23 mouse cellular contexts compared by ENCODE assay signal in genomic region chr12:80162448-80162847, GRCm38 (mm10). TPM values are rescaled to one million over a fixed set of nuclear protein-coding genes. Genes with fewer than 3 reads are reported as not detected.
DNase-seq lines count a peak whose midpoint lies in the region; ATAC-seq and TF ChIP-seq lines count a peak whose summit lies in the region.
"Had no signal": no experiment of that assay in that cellular context is flagged by ENCODE, and none has a peak within 500 bp of the region (broad histone marks: within the 10 kb centered on the region; RNA-seq: fewer than 3 reads in every experiment).

No protein-coding gene starts in this region.

- no peaks in the 10 kb centered on the region for H3K36me3 ChIP-seq in kidney, adult 2 months (ENCODE audit: control insufficient read depth, insufficient read depth, low read length)
- H3K36me3 ChIP-seq in lung, postnatal 0 days (ENCODE audit: insufficient read depth, low read length), result peaks cover 10% of the 10 kb centered on the region; the same call in 1 of the 2 replicates
- no peaks in the 10 kb centered on the region for H3K36me3 ChIP-seq in stomach, postnatal 0 days (ENCODE audit: control insufficient read depth, insufficient read depth, low read length)
- H3K36me3 ChIP-seq: G1E; midbrain, embryonic 13.5 days had no signal

- no peak for TF ChIP-seq POLR2A in cerebellum, adult 2 months (IDR thresholded peaks at IDR 0.05; ENCODE audit: borderline replicate concordance, insufficient read depth, low read length)
- TF ChIP-seq POLR2A in kidney, adult 2 months (IDR thresholded peaks at IDR 0.05; ENCODE audit: low read depth, low read length), result no peak

- H3K4me3 ChIP-seq in cerebellum, adult 2 months (replicated peaks; ENCODE audit: insufficient read depth, low read depth, low read length), result no peak overlapping the region
- H3K4me3 ChIP-seq in kidney, adult 2 months (ENCODE audit: insufficient read depth, low read depth, low read length), result no peak overlapping the region
- H3K4me3 ChIP-seq in lung, postnatal 0 days (ENCODE audit: low read depth, low read length), result no peak overlapping the region
- H3K4me3 ChIP-seq in stomach, postnatal 0 days (ENCODE audit: low read depth, low read length), result no peak overlapping the region
- H3K4me3 ChIP-seq: heart, embryonic 10.5 days; limb, embryonic 15.5 days; megakaryocyte, embryonic 14.5 days; midbrain, embryonic 13.5 days; neural tube, embryonic 12.5 days had no signal

- DNase-seq in cerebellum, adult 2 months, result no peak
- DNase-seq in cerebellum, postnatal 25 days, result no peak
- DNase-seq in kidney, adult 2 months, result no peak
- DNase-seq in kidney, postnatal 10 days, result no peak
- DNase-seq in lung, postnatal 0 days (ENCODE audit: low spot score), result no peak
- no peak for DNase-seq in lung, adult 18-20 months
- no peak for DNase-seq in stomach, postnatal 0 days (ENCODE audit: low spot score)
- DNase-seq in thymus, postnatal 0 days (ENCODE audit: low spot score), result no peak
- DNase-seq: adrenal gland, postnatal 25 days; cerebellum, adult 9-11 months; kidney, adult 11 months; kidney, postnatal 14 days; left cerebral cortex, postnatal 4 days; lung, postnatal 14 days; right cerebral cortex, postnatal 14 days; thymus, postnatal 14 days had no signal

- TF ChIP-seq EP300 in lung, postnatal 0 days (IDR thresholded peaks at IDR 0.05), result no peak
- TF ChIP-seq EP300 in stomach, postnatal 0 days (optimal IDR thresholded peaks at IDR 0.05), result no peak

- H3K4me2 ChIP-seq in lung, postnatal 0 days (replicated peaks; ENCODE audit: low read depth, low read length), result no peak overlapping the region
- no peak overlapping the region for H3K4me2 ChIP-seq in stomach, postnatal 0 days (replicated peaks; ENCODE audit: low read depth)
- H3K4me2 ChIP-seq: limb, embryonic 15.5 days; midbrain, embryonic 13.5 days; neural tube, embryonic 12.5 days had no signal

- no peaks in the 10 kb centered on the region for H3K4me1 ChIP-seq in cerebellum, adult 2 months (ENCODE audit: control insufficient read depth, insufficient read depth, low read length)
- H3K4me1 ChIP-seq in kidney, adult 2 months (ENCODE audit: control insufficient read depth, insufficient read depth, low read length), result no peaks in the 10 kb centered on the region
- H3K4me1 ChIP-seq in lung, postnatal 0 days (ENCODE audit: insufficient read depth, low read depth, low read length), result no peaks in the 10 kb centered on the region
- H3K4me1 ChIP-seq in stomach, postnatal 0 days (replicated peaks; ENCODE audit: control insufficient read depth, insufficient read depth), result no peaks in the 10 kb centered on the region
- H3K4me1 ChIP-seq: heart, embryonic 10.5 days; neural tube, embryonic 12.5 days had no signal

- H3K27ac ChIP-seq in cerebellum, adult 2 months (ENCODE audit: insufficient read depth, low read length), result no peak overlapping the region
- no peak overlapping the region for H3K27ac ChIP-seq in kidney, adult 2 months (ENCODE audit: insufficient read depth, low read depth, low read length)
- H3K27ac ChIP-seq in lung, postnatal 0 days (ENCODE audit: low read length), result no peak overlapping the region
- H3K27ac ChIP-seq in stomach, postnatal 0 days (replicated peaks), result no peak overlapping the region
- H3K27ac ChIP-seq: heart, embryonic 10.5 days; limb, embryonic 15.5 days; midbrain, embryonic 13.5 days; neural tube, embryonic 12.5 days had no signal

- ATAC-seq in lung, postnatal 0 days, result no peak
- no peak for ATAC-seq in stomach, postnatal 0 days (ENCODE audit: low FRiP score, low TSS enrichment)
- ATAC-seq: hindbrain, embryonic 16.5 days; midbrain, embryonic 13.5 days had no signal

- no peak overlapping the region for H3K9ac ChIP-seq in lung, postnatal 0 days (replicated peaks; ENCODE audit: low read depth)
- H3K9ac ChIP-seq in stomach, postnatal 0 days (ENCODE audit: low read length), result no peak overlapping the region
- H3K9ac ChIP-seq: limb, embryonic 15.5 days; midbrain, embryonic 13.5 days; neural tube, embryonic 12.5 days had no signal

- no peaks in the 10 kb centered on the region for H3K27me3 ChIP-seq in cerebellum, adult 2 months (ENCODE audit: control insufficient read depth, insufficient read depth, low read length)
- H3K27me3 ChIP-seq in kidney, adult 2 months (replicated peaks; ENCODE audit: control insufficient read depth, insufficient read depth, low read length), result no peaks in the 10 kb centered on the region
- H3K27me3 ChIP-seq in lung, postnatal 0 days (replicated peaks; ENCODE audit: insufficient read depth, low read length), result no peaks in the 10 kb centered on the region
- no peaks in the 10 kb centered on the region for H3K27me3 ChIP-seq in stomach, postnatal 0 days (ENCODE audit: control insufficient read depth, insufficient read depth, low read length)
- H3K27me3 ChIP-seq: limb, embryonic 15.5 days; megakaryocyte, embryonic 14.5 days; midbrain, embryonic 13.5 days; neural tube, embryonic 12.5 days had no signal

- peak; percentile 9; the same call in 1 of the 2 replicates for TF ChIP-seq CTCF in cerebellum, adult 2 months (IDR thresholded peaks at IDR 0.05; ENCODE audit: borderline replicate concordance, insufficient read depth, low read depth, low read length)
- TF ChIP-seq CTCF in kidney, adult 2 months (conservative IDR thresholded peaks at IDR 0.05; ENCODE audit: insufficient read depth, insufficient read length, low read depth, low read length), result 0 out of 2 replicates have a peak, but pooled peaks have one; percentile 19
- peak; percentile 43 for TF ChIP-seq CTCF in lung, postnatal 0 days (IDR thresholded peaks at IDR 0.05)
- TF ChIP-seq CTCF in stomach, postnatal 0 days (IDR thresholded peaks at IDR 0.05; ENCODE audit: low read depth), result peak; percentile 43

- 73% methylated on average over 3 of the region's 3 CpGs for WGBS in cerebellum, adult 2 months
- 88% methylated on average over 3 of the region's 3 CpGs for WGBS in kidney, adult 2 months
- WGBS in lung, postnatal 0 days, result 81% methylated on average over 3 of the region's 3 CpGs
- 77% methylated on average over 3 of the region's 3 CpGs for WGBS in stomach, postnatal 0 days

- H3K9me3 ChIP-seq in lung, postnatal 0 days (ENCODE audit: low read length), result no peaks in the 10 kb centered on the region
- no peaks in the 10 kb centered on the region for H3K9me3 ChIP-seq in stomach, postnatal 0 days (ENCODE audit: control insufficient read depth, low read length)
- H3K9me3 ChIP-seq: G1E; heart, embryonic 10.5 days; limb, embryonic 15.5 days; megakaryocyte, embryonic 14.5 days; midbrain, embryonic 13.5 days; neural tube, embryonic 12.5 days had no signal

RNA-seq across cellular contexts. Expression of gene Zfp36l1, which starts 49.6 kb away (rescaled TPM):
- 20.4 and 23.2 TPM in 2 replicates for polyA plus RNA-seq in cerebellum, adult 2 months (2012; rRNA removed)
- polyA plus RNA-seq in kidney, adult 2 months (2012; rRNA removed), result 109 and 111 TPM in 2 replicates
- 123 and 145 TPM in 2 replicates for polyA plus RNA-seq in lung, postnatal 0 days (2015; fragmentation: Nextera tagmentation; extraction: Ambion mirVana)
- 90.8 and 98.5 TPM in 2 replicates for polyA plus RNA-seq in stomach, postnatal 0 days (2015; fragmentation: Nextera tagmentation; extraction: Ambion mirVana)
- polyA plus RNA-seq in thymus, postnatal 0 days (2015; fragmentation: Nextera tagmentation; extraction: Ambion mirVana), result 63.4 and 69.7 TPM in 2 replicates
